Mouse (Mus musculus): ENCODE data around the gene Recql. TPM values are rescaled to one million over a fixed set of nuclear protein-coding genes. Genes with fewer than 3 reads are reported as not detected.
A peak's percentile ranks its signal among the peaks of the same experiment; 100 is the strongest.

The Recql gene
- 31.8 and 35.1 TPM in 2 replicates for polyA plus RNA-seq (2015; fragmentation: Nextera tagmentation; extraction: Ambion mirVana)

DNA sequence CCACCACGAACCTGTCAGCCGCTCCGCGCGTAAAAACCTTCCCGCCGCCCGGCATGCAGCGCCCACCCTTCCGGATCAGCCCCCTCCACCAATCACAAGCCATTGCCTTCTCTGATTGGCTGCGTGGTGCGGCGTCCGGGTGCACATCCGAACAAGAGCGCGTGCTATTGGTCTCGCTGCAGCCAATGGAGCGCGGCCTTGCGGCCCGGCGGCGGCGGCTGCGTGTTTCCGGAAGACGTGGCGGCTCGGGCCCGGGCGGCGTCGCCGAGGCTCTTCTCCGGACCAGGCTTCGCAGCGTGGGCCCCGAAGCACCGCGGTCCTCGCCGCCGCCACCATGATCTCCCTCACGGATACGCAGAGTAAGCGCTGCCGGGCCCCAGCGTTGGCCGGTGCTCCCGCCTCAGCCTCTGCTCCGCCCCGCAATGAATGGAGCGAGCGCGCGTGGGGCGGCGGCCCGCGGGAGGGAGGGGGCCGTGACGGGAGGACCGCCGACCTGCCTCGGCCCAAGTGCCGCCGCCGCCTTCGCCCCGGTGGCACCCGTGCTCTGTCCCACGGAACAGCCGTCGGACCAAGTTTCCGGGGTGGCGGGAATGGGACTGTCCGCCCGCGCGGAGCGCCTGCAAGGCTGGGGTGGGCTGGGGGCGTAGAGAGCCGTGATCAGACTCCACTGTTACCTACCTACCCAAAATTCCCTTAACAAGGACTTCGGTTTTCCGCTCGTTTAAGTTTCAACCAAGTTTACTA is at the start of gene Recql, which contains the start of gene Golt1b:
Gene Recql, minus strand, starts transcription at position 77 of the 744 bp plus-strand sequence.
Gene Golt1b, plus strand, starts transcription at position 211 of the 744 bp plus-strand sequence.
- H3K27ac ChIP-seq (ENCODE audit: low read length): peak within 1 kb of the TSS; percentile 54; the same call in 1 of the 2 replicates

DNA sequence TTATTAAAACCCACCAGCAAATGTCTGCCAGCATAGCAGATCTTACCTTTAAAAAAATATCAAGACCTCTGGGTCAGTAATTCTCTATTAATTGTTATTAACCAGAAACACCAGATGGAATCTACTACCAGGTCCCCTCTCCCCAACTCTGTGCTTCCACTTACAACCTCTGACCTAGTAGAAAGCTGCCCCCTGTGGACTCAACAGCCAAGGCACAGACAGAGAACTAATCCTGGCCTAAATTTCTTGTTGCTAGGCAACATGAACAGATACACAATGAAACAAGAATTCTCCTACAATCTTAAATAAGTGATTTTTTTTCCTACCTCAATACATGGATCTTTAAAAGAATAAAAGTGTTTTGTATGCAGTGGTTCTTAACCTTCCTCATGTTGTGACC is 42.2 kb upstream of the Recql start:
- Histone ChIP-seq H3K36me3 (ENCODE audit: control insufficient read depth, insufficient read depth) (no peaks in the 10 kb centered on the region), H3K4me1 (replicated peaks; ENCODE audit: control insufficient read depth, insufficient read depth, low read length) (no peaks in the 10 kb centered on the region), H3K27ac (ENCODE audit: low read length) (no peak overlapping the region), H3K4me2 (ENCODE audit: low read length) (no peak overlapping the region), H3K4me3 (replicated peaks; ENCODE audit: low read length) (no peak overlapping the region), H3K9me3 (ENCODE audit: control insufficient read depth, low read length) (no peaks in the 10 kb centered on the region), H3K9ac (replicated peaks; ENCODE audit: low read depth, low read length) (no peak overlapping the region), H3K27me3 (replicated peaks; ENCODE audit: control insufficient read depth, insufficient read depth, low read length) (no peaks in the 10 kb centered on the region)
- ATAC-seq: no peak

More for the DNA sequence above, at the start of gene Recql, which contains the start of gene Golt1b:
- Histone ChIP-seq H3K4me1 (replicated peaks; ENCODE audit: control insufficient read depth, insufficient read depth, low read length) (peaks cover 16% of the 10 kb centered on the region), H3K27me3 (replicated peaks; ENCODE audit: control insufficient read depth, insufficient read depth, low read length) (no peaks in the 10 kb centered on the region), H3K9me3 (ENCODE audit: control insufficient read depth, low read length) (no peaks in the 10 kb centered on the region), H3K4me2 (ENCODE audit: low read length) (peak within 1 kb of the TSS; percentile 93), H3K36me3 (ENCODE audit: control insufficient read depth, insufficient read depth) (no peaks in the 10 kb centered on the region), H3K4me3 (replicated peaks; ENCODE audit: low read length) (peak within 1 kb of the TSS; percentile 93), H3K9ac (replicated peaks; ENCODE audit: low read depth, low read length) (peak within 1 kb of the TSS; percentile 88)
- ATAC-seq: peak; percentile 100
- WGBS: under 1% methylated on average over 68 of the region's 87 CpGs

DNA sequence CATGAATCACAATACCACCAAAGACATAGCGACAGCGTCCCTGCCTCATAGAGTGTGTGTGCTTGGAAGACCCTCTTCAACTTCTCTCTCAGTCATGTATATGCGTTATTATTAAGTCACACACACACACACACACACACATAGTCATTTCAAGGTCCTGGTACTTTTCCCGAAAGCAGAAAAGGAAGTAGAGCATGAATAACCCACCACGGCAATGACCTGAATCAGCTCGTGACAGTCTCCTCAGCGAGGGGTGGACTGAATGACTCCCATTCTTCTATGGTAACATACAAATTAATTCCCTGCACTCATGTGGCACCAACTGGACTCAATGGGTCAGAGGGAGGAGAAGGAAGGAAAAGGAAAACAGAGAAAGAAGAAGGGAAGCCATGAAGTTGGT is 38.1 kb upstream of the Recql start:
- Histone ChIP-seq H3K4me2 (ENCODE audit: low read length) (no peak overlapping the region), H3K27ac (ENCODE audit: low read length) (no peak overlapping the region), H3K9me3 (ENCODE audit: control insufficient read depth, low read length) (no peaks in the 10 kb centered on the region), H3K9ac (replicated peaks; ENCODE audit: low read depth, low read length) (no peak overlapping the region), H3K36me3 (ENCODE audit: control insufficient read depth, insufficient read depth) (no peaks in the 10 kb centered on the region), H3K4me1 (replicated peaks; ENCODE audit: control insufficient read depth, insufficient read depth, low read length) (no peaks in the 10 kb centered on the region), H3K4me3 (replicated peaks; ENCODE audit: low read length) (no peak overlapping the region), H3K27me3 (replicated peaks; ENCODE audit: control insufficient read depth, insufficient read depth, low read length) (no peaks in the 10 kb centered on the region)
- 68% methylated on average over 7 of the region's 7 CpGs for WGBS
- ATAC-seq: no peak

DNA sequence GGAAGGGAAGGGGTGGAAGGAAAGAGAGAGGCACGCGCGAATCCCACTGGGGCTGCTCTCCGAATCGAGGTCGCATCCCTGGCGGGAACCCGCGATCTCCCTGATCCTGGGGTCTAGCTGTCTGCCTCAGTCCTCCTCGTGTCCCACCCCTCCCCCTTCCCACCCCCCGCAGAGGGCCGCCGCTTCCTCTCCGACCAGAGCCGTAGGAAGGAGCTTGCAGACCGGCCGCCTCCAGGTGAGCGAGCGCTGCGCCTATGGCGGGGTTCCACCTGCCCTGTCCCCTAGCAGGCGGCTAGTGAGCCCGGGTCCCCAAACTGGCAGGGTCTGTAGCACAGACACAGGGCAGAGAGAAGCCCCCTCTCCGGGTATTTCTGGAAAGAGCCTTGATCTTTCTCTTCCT is 27.7 kb upstream of the Recql start:
- under 1% methylated on average over 21 of the region's 24 CpGs for WGBS
- Histone ChIP-seq H3K4me3 (replicated peaks; ENCODE audit: low read length) (peak overlapping the region; percentile 29), H3K27ac (ENCODE audit: low read length) (no peak overlapping the region), H3K36me3 (ENCODE audit: control insufficient read depth, insufficient read depth) (no peaks in the 10 kb centered on the region), H3K9ac (replicated peaks; ENCODE audit: low read depth, low read length) (peak overlapping the region; percentile 48), H3K4me2 (ENCODE audit: low read length) (peak overlapping the region; percentile 52), H3K9me3 (ENCODE audit: control insufficient read depth, low read length) (no peaks in the 10 kb centered on the region), H3K4me1 (replicated peaks; ENCODE audit: control insufficient read depth, insufficient read depth, low read length) (peaks cover 4% of the 10 kb centered on the region; the same call in 1 of the 2 replicates), H3K27me3 (replicated peaks; ENCODE audit: control insufficient read depth, insufficient read depth, low read length) (peaks cover 19% of the 10 kb centered on the region)
- no peak for ATAC-seq

DNA sequence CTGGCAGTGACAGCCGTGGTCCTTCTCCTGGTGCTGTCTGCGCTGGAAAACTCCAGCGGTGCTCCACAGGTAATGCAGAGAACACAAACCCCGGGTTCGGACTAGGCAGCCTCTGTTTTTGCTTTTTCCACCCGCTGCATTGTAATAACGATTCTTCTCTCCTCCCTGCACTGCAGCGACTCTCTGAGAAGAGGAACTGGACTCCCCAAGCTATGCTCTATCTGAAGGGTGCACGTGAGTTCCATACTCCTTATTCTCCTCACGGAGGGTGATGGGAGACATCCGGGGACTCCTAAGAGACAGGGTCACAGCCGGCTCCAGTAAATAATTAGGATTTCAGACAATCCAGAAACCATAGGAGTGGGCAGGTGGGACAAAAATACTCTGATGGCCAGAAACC is 27.0 kb upstream of the Recql start:
- no peaks in the 10 kb centered on the region for H3K36me3 ChIP-seq (ENCODE audit: control insufficient read depth, insufficient read depth)
- 9% methylated on average over 12 of the region's 12 CpGs for WGBS
- peaks cover 19% of the 10 kb centered on the region for H3K27me3 ChIP-seq (replicated peaks; ENCODE audit: control insufficient read depth, insufficient read depth, low read length)
- H3K4me3 ChIP-seq (replicated peaks; ENCODE audit: low read length): no peak overlapping the region
- ATAC-seq: no peak
- H3K27ac ChIP-seq (ENCODE audit: low read length): no peak overlapping the region
- H3K9ac ChIP-seq (replicated peaks; ENCODE audit: low read depth, low read length): no peak overlapping the region
- no peak overlapping the region for H3K4me2 ChIP-seq (ENCODE audit: low read length)
- H3K9me3 ChIP-seq (ENCODE audit: control insufficient read depth, low read length): no peaks in the 10 kb centered on the region
- H3K4me1 ChIP-seq (replicated peaks; ENCODE audit: control insufficient read depth, insufficient read depth, low read length): peaks cover 4% of the 10 kb centered on the region; the same call in 1 of the 2 replicates

DNA sequence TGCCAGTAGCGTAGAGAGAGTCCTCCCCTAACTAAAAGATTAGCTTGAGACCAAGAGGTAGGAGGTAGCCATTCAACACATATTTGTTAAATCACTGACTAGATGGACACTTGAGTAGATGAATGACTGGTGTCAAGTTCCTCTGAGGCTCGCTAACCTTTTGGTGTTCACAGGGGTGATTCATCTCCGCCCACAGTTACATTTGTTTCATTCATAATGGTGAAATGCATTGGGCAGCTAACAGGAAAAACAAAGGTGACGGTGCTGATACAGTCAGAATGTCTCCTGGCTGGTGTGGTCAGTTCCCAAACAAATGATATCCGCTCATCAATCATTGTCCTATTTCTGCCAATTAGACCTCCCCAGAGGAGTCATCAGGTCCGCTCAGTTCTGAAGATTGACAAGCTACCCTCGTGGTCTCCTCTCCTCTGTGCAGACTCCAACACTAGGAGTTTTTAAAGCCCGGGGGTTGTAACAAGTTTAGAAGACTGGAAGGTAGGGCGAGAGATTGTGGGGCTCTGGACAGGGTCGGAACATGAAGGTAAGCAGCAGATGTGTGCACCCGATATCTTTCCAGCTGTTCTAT is 26.1 kb upstream of the Recql start, which contains the start of gene Spx:
Gene Spx, plus strand, starts transcription at position 536 of the 586 bp plus-strand sequence.
- H3K36me3 ChIP-seq (ENCODE audit: control insufficient read depth, insufficient read depth): no peaks in the 10 kb centered on the region
- H3K4me1 ChIP-seq (replicated peaks; ENCODE audit: control insufficient read depth, insufficient read depth, low read length): peaks cover 4% of the 10 kb centered on the region; the same call in 1 of the 2 replicates
- ATAC-seq: no peak
- no peak within 1 kb of the TSS for H3K4me3 ChIP-seq (replicated peaks; ENCODE audit: low read length)
- no peak within 1 kb of the TSS for H3K27ac ChIP-seq (ENCODE audit: low read length)
- peak within 1 kb of the TSS; percentile 52; the same call in 1 of the 2 replicates for H3K4me2 ChIP-seq (ENCODE audit: low read length)
- H3K9ac ChIP-seq (replicated peaks; ENCODE audit: low read depth, low read length): no peak within 1 kb of the TSS
- WGBS: 65% methylated on average over 11 of the region's 11 CpGs
- peaks cover 19% of the 10 kb centered on the region for H3K27me3 ChIP-seq (replicated peaks; ENCODE audit: control insufficient read depth, insufficient read depth, low read length)
- no peaks in the 10 kb centered on the region for H3K9me3 ChIP-seq (ENCODE audit: control insufficient read depth, low read length)

DNA sequence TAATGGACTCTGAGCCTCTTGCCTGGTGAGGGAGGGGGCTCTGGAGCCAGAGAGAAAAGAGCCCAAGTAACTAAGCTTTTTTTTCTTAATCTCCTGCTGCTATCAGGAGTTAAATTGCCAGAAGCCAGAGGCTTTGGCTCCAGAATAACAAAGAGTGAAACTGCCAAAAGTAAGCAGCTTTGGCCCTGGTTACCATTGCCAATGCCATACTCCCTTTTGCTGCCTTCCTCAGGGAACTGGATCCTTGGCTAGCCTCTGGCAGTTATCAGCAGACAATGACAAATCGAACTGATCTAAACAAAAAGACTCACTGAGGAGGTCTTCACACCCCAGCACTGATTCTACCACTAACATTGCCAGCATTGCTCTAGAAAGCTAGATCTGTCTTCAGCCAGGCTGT is 24.3 kb upstream of the Recql start:
- Histone ChIP-seq H3K36me3 (ENCODE audit: control insufficient read depth, insufficient read depth) (no peaks in the 10 kb centered on the region), H3K27me3 (replicated peaks; ENCODE audit: control insufficient read depth, insufficient read depth, low read length) (peaks cover 15% of the 10 kb centered on the region), H3K4me3 (replicated peaks; ENCODE audit: low read length) (no peak overlapping the region), H3K9me3 (ENCODE audit: control insufficient read depth, low read length) (no peaks in the 10 kb centered on the region), H3K27ac (ENCODE audit: low read length) (no peak overlapping the region), H3K9ac (replicated peaks; ENCODE audit: low read depth, low read length) (no peak overlapping the region), H3K4me1 (replicated peaks; ENCODE audit: control insufficient read depth, insufficient read depth, low read length) (peaks cover 4% of the 10 kb centered on the region; the same call in 1 of the 2 replicates), H3K4me2 (ENCODE audit: low read length) (no peak overlapping the region)
- peak; percentile 50 for ATAC-seq
- 0% methylated on average over 1 of the region's 1 CpGs for WGBS

DNA sequence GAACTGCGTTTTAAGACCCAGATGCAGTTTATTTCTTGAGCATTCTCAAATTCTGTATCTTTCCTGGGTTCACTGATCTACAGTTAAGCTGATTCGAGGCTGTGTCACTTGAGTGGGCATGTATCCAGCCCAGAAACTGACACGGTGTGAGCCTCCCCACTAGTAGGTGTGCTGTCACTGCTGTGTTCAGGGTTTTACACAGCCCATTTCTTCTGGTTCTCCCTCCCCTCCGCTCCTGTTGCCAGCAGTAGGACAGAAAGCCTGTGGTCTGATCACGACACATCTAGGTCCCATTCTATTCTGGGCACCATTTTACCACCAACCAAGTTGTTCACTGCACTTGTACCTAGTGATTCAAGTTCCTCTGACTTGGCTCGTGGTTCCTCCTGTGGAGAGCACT is 8.9 kb upstream of the Recql start:
- Histone ChIP-seq H3K4me2 (ENCODE audit: low read length) (no peak overlapping the region), H3K4me1 (replicated peaks; ENCODE audit: control insufficient read depth, insufficient read depth, low read length) (no peaks in the 10 kb centered on the region), H3K9me3 (ENCODE audit: control insufficient read depth, low read length) (no peaks in the 10 kb centered on the region), H3K9ac (replicated peaks; ENCODE audit: low read depth, low read length) (no peak overlapping the region), H3K27ac (ENCODE audit: low read length) (no peak overlapping the region), H3K27me3 (replicated peaks; ENCODE audit: control insufficient read depth, insufficient read depth, low read length) (no peaks in the 10 kb centered on the region), H3K4me3 (replicated peaks; ENCODE audit: low read length) (no peak overlapping the region), H3K36me3 (ENCODE audit: control insufficient read depth, insufficient read depth) (peaks cover 7% of the 10 kb centered on the region)
- WGBS: 96% methylated on average over 6 of the region's 6 CpGs
- ATAC-seq: no peak

DNA sequence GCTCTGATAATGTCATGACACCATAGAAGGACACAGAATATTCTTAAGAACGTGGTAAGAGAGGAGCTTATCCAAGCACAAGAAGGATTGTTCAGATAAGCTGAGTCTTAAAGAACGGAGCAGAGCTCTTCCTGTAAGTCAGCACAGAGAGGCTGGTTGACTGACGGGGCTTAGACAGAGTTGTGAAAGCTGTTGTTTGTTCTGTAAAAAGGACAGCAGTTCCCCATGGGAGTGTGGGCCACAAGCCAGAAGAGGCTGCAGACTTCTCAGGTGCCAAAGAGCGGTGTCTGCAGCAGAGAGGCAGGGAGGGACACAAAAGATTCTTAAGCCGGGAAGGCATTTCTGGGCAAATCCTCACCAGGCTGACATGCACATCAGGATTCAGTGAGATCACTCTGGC is 7.8 kb upstream of the Recql start:
- ATAC-seq: no peak

More for the DNA sequence above, 7.8 kb upstream of the Recql start:
- H3K27me3 ChIP-seq (replicated peaks; ENCODE audit: control insufficient read depth, insufficient read depth, low read length): no peaks in the 10 kb centered on the region
- peaks cover 7% of the 10 kb centered on the region for H3K36me3 ChIP-seq (ENCODE audit: control insufficient read depth, insufficient read depth)
- no peaks in the 10 kb centered on the region for H3K4me1 ChIP-seq (replicated peaks; ENCODE audit: control insufficient read depth, insufficient read depth, low read length)
- H3K27ac ChIP-seq (ENCODE audit: low read length): no peak overlapping the region
- H3K9me3 ChIP-seq (ENCODE audit: control insufficient read depth, low read length): no peaks in the 10 kb centered on the region
- no peak overlapping the region for H3K4me3 ChIP-seq (replicated peaks; ENCODE audit: low read length)
- H3K9ac ChIP-seq (replicated peaks; ENCODE audit: low read depth, low read length): no peak overlapping the region
- H3K4me2 ChIP-seq (ENCODE audit: low read length): no peak overlapping the region
- 79% methylated on average over 5 of the region's 5 CpGs for WGBS

All from forebrain, embryonic 16.5 days (tissue).